Mouse (Mus musculus) stomach, embryonic 14.5 days (tissue): ENCODE measurements around the gene Fam13c. TPM values are rescaled to one million over a fixed set of nuclear protein-coding genes. Genes with fewer than 3 reads are reported as not detected.

Source experiments
- polyA plus RNA-seq: library from polyadenylated mRNA; unstranded; fragments of >200 nt; fragmentation: Nextera tagmentation; extraction: Ambion mirVana; gene quantifications from 2 replicates; pipeline ENCODE4 v1.2.1, GENCODE M21; 2014

Gene Fam13c
- polyA plus RNA-seq, 1 experiment from 2014 or later, result 11.2 TPM

Other genes with a start within 250 kb of the Fam13c start
- gene Mrln, start 235.8 kb upstream of the Fam13c start, polyA plus RNA-seq, result 1.0 and 1.5 TPM in 2 replicates
- gene Slc16a9, start 195.4 kb upstream of the Fam13c start, polyA plus RNA-seq, result 1.5 and 1.9 TPM in 2 replicates
- gene Phyhipl, start 215.5 kb downstream of the Fam13c start, polyA plus RNA-seq, result 4.5 and 5.1 TPM in 2 replicates